Mouse (Mus musculus): Measurements from ENCODE around the gene Ap1s3.

GRCm38 (mm10) chr1:79684027-79684426 is 12.3 kb upstream of the Ap1s3 start:
- no peak for TF ChIP-seq GATA1 (IDR thresholded peaks at IDR 0.05; ENCODE audit: borderline replicate concordance, low read length)
- TF ChIP-seq CTCF (IDR thresholded peaks at IDR 0.05; ENCODE audit: low read depth, low read length) = no peak
- TF ChIP-seq TAL1 (conservative IDR thresholded peaks at IDR 0.05; ENCODE audit: low read depth, low read length) = no peak

All from G1E (cell line).